Mouse (Mus musculus) gastrocnemius, postnatal 25 days (tissue): ENCODE measurements at regions not wholly inside any gene's neighbourhood (a gene's known extent, or its start where the extent isn't known, plus 50 kb on each side); places are given as distances from the start of the nearest gene placed in this dataset.

Experiments
- DNase-seq: peaks from one replicate; pipeline ENCODE4 v3.0.0; 2022

DNA sequence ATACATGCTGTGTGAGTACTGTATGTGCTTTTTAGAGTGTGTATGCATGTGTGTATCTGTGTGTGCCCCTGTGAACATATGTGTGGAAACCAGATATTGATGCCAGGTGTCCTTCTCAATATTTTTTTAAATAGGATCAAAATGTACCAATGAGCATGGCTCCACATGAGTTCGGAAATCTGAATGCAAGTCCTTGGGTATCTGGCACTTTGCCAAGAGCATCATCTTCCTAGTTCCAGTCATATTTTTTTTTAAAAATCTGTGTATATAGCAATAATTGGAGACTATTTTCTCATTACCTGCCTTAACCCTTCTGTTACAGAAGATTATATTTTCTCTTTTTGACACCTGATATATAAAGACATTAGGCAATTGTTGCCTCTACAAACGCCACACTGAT lies 255.0 kb upstream of the BC052040 start:
- DNase-seq = no peak

DNA sequence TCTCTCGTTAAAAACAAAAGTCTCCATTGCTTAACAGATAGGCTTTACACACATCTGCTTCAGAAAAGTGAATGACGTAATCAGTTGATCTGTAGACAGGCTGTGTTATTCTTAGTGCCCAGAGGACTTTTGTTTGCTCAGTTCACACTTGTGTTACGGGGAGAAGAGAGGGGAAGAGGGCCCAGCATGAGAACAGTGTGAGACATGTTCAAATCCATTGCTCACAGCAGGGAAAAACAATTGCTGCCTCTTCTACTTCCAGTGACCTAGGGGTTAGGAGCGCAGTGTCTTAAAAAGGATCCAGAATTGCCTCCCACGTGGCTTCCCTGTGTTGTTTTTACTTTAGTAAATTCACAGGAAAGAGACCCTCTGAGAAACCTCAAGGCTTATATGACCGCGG lies 243.3 kb upstream of the BC052040 start:
- no peak for DNase-seq

DNA sequence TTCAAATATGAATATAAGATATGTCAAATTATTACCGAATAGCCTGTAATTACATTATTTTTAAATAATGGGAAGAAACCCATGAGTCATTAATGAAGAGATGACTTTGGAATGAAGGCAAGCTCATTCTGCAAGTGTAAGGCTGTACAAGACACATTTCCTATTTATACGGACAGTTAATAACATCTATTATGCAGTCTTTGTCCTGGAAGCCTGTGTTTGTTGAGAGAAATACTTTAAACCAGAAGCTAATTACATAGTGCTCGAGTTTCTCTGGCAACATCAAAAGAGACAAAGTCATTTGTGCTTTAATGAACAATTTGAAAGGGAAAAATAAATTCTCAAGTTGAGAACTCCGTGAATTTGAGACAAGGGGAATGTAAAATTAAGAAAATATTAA lies 242.5 kb upstream of the BC052040 start:
- DNase-seq = no peak

DNA sequence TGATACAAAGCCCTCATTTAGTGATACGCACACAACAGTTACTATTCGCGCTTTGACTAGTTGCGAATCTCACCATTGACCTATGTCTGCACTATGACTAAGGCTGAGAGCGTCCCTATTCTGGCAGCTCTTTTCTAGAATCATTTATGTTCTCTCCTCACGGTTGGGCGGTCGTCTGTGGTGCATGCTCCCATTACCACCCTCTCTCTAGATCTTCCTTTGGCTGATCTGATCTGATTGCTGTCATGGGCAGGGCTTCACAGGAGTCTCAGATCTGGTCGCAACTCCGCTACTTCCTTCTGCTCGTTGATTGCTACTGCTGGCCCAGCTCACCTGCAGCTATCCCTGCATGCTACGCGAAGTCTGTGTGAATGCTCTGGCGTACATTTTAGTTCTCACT lies 239.2 kb upstream of the BC052040 start:
- no peak for DNase-seq

DNA sequence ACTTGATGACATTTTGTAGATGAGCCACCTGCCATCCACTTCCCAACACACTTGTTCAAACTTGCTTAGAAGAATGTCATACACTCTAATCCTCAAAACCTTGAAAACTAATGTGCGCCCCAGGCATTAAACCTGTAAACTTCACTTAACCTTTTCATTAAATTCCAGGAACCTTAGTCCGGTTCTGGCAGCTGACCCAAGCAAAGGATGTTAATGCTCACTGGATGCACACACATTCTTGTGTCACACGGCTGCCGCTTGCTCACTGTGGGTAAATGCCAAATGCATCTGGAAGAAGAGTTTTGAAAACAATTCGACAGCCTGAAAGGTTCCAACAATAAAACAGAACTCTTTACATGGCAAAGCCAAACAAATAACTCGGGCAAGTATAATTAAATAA lies 235.0 kb upstream of the BC052040 start:
- no peak for DNase-seq

DNA sequence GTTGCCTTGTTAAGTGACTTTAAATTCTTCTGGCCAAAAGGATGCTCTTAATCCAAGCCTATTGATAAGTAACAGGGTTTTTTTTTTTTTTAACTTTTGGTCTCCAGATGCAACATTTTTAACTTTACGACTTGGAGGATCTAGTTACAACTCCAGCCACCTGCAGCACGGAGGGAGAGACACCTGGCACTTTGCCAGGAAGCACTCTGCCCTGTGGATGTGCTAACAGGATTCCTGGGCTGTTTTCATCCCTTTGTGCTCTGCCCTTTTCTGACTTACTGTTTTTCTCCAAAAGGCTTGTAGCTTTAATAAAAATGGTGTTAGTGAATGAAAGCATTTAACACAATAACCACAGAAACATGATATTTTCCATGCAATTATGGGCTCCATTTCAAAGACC lies 233.3 kb upstream of the BC052040 start:
- no peak for DNase-seq

DNA sequence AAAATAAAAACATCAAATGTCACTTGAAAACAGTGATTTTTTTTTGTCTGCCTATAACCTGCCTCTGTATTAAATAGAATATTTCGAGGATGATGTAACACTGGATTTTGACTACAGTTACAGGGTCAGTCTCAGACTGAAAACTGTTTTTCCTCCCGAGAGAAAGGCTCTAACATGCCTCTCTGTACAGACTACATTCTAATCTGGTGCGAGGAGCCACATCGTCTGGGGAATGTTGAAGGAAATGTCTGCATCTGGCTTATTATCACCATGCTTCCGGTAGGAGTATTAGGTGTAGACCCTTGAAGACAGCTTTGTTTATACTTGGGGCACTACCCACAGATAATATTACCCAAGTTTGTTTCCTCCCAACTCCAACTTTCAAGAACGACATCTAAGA lies 210.4 kb upstream of the BC052040 start:
- no peak for DNase-seq

DNA sequence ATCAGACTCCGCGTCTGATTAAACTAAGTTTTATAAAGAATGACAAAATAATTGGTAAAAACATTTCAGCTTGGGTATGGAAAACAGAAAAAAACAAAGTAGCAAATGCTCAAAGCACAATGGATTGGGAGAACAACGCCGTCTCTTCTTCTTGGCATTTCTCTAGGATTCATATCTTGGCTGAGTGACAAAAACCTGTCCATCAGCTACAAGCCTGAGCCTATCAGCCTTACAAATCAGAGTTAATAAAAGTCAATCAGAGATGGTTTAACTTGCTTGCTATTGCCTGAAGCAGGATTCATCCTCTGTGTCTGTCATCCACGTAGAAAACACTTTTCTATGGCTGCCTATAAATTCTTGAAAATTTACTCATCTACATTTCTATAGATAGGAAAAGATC lies 206.2 kb upstream of the BC052040 start:
- no peak for DNase-seq

DNA sequence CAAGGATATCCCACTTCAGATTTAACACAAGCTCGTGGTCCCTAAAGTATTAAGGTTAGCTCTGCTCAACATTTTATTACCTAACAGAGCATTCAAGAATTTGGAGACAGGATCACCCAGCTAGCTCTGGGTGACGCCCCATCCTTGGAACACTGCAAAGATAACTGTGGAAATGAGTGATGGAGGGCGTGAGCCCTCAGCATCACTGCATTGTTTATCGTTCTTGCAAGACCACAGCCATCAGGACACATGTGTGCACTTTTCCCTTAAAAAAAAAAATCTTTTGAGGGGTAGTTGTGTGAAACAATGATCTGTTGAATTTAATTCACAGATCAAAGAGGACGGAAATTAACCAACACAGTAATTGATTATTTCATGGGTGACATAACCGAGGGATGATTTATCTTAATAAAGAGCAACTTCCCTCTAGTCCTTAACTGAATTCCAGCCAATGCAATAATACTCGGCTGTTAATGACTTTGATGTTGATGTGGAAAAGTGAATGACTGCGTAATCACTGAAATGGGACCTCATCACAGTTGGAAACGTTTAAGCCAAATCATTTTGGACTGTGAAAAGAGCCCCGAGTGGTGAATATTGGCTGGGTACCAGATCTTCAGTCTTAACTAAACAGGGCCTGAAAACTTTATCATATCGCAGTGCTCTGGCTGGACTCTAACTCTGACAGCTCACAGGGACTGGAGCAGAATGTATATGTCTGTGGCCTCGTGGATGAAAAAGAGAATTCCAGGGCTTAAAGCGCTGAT lies 196.9 kb upstream of the BC052040 start:
- DNase-seq = no peak

DNA sequence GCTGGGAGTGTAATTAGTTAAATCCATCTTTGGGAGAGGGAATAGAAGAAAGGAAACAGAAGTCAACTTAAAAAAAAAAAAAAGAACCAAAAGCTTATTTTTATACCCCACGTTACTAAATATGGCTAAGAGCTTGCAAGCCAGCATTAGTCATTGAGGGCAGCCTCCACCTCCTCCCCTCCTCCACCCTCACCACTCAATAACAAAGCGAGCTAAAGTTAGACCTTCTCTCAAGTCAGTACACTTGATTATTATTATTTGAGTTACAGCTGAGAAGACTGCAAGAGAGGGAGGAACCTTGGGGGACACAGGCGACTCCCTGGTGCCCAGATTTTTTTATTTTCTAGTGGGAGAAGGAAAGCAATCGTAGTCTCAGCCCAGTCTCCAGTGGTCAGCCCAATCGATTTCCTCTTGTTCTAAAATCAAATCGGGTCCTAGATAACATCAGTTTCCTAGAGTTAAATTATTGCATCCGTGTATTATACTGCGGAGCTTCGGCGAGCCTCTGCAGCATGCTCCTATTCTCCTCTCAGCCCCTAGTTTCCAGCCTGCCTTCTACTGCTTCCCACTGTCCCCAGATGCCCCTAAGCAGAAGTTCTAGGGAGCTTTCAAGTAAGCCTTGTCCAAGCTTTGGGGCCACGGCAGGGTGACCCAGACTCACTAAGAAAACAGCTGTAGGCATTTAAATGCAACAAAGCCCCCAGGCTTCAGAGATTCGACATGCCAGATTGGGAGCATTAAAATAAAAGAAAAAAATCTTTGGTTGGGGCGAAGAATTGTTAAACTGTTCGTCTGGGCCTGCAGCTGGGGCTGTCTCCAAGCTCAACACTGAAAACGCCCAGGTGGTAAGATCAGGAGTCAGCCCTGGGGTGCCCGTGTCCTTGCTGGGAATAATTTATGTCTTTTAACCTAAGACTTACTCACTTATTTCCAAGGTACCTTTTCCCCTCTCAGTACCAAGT lies 196.0 kb upstream of the BC052040 start:
- no peak for DNase-seq

DNA sequence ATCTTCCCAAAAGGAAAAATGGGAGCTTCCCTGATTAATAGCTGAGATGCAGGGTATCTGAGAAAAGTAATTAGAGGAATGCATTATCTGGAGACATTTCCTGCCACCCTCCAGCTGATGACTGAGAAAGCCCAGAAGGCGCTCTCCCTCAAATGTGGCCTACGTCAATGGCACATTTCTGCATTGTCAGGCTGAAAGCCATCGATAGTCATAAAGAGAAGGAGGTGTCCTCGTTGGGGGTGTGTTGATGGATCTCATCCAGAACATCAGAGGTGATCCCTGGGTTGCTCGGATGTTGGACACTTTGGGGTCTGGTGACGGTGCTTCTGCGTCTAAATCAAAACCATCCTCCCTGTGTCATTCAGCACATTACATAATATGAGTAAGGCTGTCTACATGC lies 189.9 kb upstream of the BC052040 start:
- no peak for DNase-seq

DNA sequence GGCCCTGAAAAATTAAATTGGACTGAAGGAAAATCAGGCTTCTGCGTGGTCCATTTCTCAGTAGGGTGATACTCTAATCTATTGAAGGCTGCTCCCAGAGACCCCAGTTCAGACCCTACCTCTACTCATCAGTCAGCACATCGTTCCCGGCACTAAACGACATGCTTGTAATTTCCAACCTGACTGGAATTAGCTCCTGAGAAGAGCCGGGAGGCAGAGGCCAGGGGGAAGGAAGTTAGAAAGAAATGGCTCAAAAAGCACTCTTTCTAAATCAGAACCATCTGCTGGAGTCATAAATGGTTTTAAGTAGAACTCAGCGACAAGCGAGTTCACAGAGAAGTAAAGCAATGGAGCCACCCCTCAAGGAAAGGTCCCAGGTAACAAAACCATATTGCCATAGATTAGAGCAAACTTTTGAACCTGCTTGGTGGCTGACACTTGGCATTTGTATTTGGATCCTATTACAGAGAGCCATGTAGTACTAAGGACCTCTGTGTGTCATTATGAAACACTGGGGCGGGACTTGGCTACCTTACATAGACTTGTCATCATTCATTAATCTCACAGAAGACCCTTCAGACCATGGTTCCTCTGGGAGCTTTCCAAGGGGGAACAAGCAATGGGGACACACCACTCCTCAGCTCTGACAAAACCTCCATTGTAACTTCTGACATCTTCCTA lies 189.3 kb upstream of the BC052040 start:
- no peak for DNase-seq

DNA sequence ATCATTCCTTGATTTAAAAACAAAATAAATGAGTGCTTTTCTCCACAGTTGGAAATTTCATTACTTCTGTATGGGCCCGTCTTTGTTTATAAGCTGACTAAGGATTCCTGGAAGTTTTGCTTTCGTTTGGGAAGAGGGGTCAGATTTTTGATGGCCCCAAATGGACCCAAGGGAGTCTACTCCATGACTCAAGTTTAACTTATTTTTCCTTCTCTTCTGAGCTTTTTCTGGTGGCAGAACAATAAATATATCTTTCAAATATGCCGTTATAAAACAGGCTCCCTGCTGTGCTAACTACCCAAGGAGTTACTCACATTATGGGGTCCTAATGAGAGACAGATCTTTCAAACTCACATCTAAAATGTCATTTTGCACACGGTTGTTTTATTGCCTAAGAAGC lies 187.4 kb upstream of the BC052040 start:
- no peak for DNase-seq

DNA sequence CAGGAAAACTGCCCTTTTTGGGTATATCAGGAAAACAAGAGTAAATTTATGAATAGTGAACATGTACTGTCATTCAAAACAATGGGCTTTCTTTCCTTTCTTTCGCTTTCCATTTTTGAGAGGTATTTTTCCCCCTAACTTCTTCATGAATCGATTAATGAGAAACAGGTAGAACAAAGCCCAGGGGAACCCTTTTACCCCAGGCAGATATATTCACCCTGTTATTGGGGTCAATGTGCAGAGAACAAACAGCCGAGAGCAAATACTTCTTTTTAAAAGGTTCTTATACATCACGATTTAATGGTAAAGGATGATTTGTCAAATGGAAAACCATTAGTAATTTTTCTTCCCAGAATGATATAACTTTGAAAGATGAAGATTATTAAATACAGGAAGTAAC lies 183.0 kb upstream of the BC052040 start:
- no peak for DNase-seq

DNA sequence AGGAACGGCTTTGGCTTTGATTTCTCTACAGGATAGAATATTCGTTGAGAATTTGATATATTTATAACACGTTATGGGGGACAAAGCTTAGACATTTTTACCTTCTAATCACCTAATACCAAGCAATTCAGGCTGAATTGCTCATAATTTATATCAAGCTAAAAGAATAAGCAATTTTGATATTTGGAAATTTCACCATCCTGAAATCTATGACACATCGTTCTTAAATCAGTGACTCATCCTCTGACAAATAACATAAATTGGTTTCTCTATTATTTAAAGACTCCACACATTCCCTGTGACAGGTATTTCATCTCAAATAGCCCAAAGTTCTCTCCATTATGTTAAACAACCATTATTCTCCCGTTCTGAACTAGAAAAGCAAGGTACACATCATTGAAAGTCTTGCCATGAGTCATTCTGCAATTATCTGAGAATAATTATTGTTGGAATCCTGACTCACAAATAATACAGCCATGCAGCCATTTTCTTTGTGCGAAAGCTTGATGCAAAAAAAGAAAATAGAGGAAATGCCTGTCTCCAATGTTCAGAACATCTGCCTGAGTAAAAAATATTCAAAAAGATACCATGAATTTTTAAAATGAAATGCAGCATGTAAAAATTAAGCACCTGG lies 182.3 kb upstream of the BC052040 start:
- DNase-seq = no peak

DNA sequence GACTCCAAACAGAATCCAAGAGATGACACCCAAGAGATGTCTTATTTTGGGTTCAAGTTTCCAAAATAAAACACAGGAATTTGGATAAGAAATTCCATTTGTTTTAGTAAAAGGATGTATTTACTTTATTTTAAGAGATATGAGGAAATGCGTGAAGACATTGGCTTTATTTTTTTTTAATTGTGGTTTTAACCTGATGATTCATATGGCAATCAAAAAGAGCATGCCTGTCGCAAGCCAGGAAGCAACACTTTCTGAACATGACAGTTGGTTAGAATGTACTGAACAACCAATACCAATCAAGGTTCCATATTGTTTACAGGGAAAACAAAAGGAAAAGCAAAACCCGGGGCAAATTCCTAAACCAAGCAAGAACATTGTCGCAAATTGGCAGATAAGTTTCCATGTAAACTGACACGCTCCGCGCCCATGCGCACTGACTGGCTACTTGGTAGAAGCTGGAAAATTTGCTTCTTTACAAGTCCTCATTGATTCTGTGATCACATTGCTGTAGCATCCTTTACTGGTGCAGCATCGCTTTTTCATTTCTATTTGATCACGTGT lies 181.4 kb upstream of the BC052040 start:
- no peak for DNase-seq

DNA sequence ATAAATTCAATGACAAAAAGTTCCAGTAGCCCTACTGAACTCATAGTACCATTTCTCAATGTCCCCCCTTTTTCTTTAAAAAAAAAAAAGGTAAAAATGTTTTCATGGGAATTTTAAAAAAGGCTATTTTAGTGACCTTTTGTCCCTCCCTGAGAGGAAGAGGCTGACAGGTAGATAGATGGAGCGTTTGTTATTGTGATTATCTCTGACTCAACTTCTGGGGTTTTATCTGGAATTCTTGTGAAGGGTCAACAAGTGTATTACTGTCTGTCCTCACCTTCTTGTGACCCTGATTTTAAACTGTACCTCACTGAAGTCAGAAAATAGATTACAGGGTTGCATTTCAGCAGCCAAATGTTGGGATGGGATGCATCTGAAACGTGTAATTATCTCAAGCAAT lies 179.3 kb upstream of the BC052040 start:
- DNase-seq = no peak

DNA sequence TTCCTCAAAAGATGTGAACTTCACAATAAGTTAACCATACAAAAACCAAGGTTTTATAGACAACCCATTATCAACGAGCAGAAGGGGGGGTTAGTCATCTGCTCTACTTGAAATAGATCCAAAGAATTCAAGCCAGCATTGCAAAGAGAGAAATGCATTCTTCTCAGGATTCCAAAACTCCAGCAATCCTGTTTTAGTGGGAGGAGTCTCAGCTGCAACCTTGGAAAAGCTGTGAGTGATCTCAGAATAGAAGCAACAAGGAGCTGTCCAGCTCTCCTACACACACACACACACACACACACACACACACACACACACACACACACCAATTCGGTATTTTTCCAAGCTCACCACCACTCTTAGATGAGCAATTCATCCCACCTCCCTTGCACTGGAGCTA lies 149.0 kb upstream of the BC052040 start:
- no peak for DNase-seq

DNA sequence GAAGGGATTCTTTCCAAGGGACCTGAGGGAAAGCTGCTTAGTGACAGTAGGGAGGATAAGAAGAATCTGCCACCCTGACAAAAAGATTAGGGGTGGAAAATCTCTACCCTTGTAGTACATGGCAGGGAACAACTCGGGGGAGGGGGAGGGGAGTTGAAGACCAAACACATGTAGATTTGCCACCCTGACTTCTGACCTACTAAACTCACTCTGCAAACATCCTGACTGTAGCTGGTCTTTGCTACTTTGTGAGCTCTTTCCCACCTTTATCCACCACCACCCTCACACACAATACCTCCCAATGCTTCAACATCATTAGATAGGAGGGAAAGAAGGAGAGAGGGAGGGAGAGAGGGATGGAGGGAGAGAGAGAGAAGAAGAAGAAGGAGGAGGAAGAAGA lies 140.4 kb upstream of the BC052040 start:
- no peak for DNase-seq

DNA sequence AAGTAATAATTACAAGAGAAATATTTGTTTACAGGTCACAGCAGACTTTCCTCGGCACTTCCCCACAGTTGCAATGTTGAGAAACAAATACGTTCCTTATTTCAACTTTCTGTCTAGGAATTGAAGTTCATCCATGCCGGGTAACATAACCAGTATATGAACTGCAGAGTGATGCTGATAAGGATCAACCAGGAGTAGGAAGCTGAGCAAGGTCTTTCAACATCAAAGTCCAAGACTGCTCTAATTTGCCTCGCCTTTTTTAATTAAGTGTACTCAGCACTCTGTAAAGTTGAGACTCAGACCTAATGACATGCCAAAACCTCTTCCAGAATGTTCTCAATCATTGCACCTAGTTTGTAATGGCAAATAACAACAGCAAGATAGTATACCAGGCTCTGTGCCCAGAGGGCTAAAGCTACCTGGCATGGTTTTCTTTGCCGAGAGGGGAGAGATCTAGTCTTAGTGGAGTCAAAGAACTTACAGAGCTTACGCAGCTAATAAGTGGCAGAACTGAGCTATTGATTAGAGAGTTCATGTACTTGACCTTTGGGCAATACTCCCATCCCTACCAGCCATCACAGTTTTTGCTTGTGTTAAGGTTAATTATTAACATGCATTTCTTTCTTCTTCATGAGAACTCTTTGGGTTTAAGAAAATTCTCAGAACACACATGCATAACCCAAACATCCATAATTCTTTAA lies 131.6 kb upstream of the BC052040 start:
- no peak for DNase-seq

DNA sequence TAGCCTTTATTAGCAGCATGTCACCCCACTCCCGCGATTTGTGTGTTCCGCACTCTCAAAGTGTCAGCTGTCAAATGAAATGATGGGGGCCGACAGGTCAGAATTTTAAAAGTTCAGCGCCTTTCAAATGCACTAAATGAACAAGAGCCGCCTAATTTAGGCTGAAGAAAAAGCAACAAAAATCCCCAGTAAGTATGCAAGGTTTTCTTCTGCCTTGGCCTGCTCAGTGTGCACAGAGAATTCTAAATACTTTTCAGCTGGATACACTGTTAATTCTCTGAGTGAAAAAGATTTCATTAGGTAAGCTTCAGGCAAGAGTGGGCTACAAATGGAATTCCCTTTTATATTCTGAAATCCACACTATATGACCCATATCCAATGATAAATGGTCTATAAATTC lies 125.9 kb upstream of the BC052040 start:
- no peak for DNase-seq
